Comparison of ENCODE assay signal across 9 mouse cellular contexts in genomic region chr16:43503010-43503635, GRCm38 (mm10).
DNase-seq lines count a peak whose midpoint lies in the region; ATAC-seq and TF ChIP-seq lines count a peak whose summit lies in the region.
"Had no signal": no experiment of that assay in that cellular context is flagged by ENCODE, and none has a peak within 500 bp of the region (broad histone marks: within the 10 kb centered on the region; RNA-seq: fewer than 3 reads in every experiment).

No protein-coding gene starts in this region.

- peak; percentile 32; the same call in 1 of the 2 replicates for ATAC-seq in kidney, embryonic 14.5 days (ENCODE audit: low FRiP score, low TSS enrichment)
- peak; percentile 43 for ATAC-seq in cerebellum, adult (ENCODE audit: insufficient number of reproducible peaks, low FRiP score, low TSS enrichment)
- ATAC-seq in forebrain, embryonic 12.5 days (ENCODE audit: low FRiP score), result peak; percentile 79
- no peak for ATAC-seq in limb, embryonic 15.5 days (ENCODE audit: insufficient number of reproducible peaks, low FRiP score, low TSS enrichment, low read depth)
- no peak for ATAC-seq in monocyte, adult 5-6 weeks (replicated peaks; ENCODE audit: insufficient number of reproducible peaks, low FRiP score, low TSS enrichment, poor library complexity, severe bottlenecking)
- no peak for ATAC-seq in megakaryocyte, adult 5-6 weeks (ENCODE audit: poor library complexity, severe bottlenecking)

- H3K36me3 ChIP-seq in kidney, embryonic 14.5 days (ENCODE audit: control insufficient read depth, insufficient read depth, low read length), result no peaks in the 10 kb centered on the region
- no peaks in the 10 kb centered on the region for H3K36me3 ChIP-seq in forebrain, embryonic 12.5 days (replicated peaks)
- no peaks in the 10 kb centered on the region for H3K36me3 ChIP-seq in limb, embryonic 15.5 days
- H3K36me3 ChIP-seq in small intestine, adult 2 months (ENCODE audit: control insufficient read depth, insufficient read depth, low read length), result no peaks in the 10 kb centered on the region
- H3K36me3 ChIP-seq: G1E had no signal

- H3K4me1 ChIP-seq in kidney, embryonic 14.5 days (ENCODE audit: control insufficient read depth, insufficient read depth, low read length), result peaks cover 7% of the 10 kb centered on the region; the same call in 1 of the 2 replicates
- peaks cover 43% of the 10 kb centered on the region for H3K4me1 ChIP-seq in forebrain, embryonic 12.5 days
- H3K4me1 ChIP-seq in limb, embryonic 15.5 days, result peaks cover 9% of the 10 kb centered on the region; the same call in 1 of the 2 replicates
- peaks cover 2% of the 10 kb centered on the region; the same call in 1 of the 2 replicates for H3K4me1 ChIP-seq in small intestine, adult 2 months (ENCODE audit: control insufficient read depth, insufficient read depth, insufficient read length, low read length)

- H3K27ac ChIP-seq in kidney, embryonic 14.5 days (ENCODE audit: low read depth, low read length), result no peak overlapping the region; the same call in 1 of the 2 replicates
- H3K27ac ChIP-seq in forebrain, embryonic 12.5 days, result peak overlapping the region; percentile 98
- no peak overlapping the region for H3K27ac ChIP-seq in limb, embryonic 15.5 days
- H3K27ac ChIP-seq in small intestine, adult 2 months (ENCODE audit: insufficient read depth, low read depth, low read length), result peak overlapping the region; percentile 46; the same call in 1 of the 2 replicates

- WGBS in kidney, embryonic 14.5 days, result 4% methylated on average over 13 of the region's 13 CpGs
- under 1% methylated on average over 13 of the region's 13 CpGs for WGBS in forebrain, embryonic 12.5 days
- WGBS in limb, embryonic 15.5 days, result 10% methylated on average over 13 of the region's 13 CpGs
- WGBS in small intestine, adult 2 months, result 12% methylated on average over 13 of the region's 13 CpGs

- peak overlapping the region; percentile 34 for H3K4me3 ChIP-seq in kidney, embryonic 14.5 days (ENCODE audit: low read length)
- H3K4me3 ChIP-seq in forebrain, embryonic 12.5 days (replicated peaks), result peak overlapping the region; percentile 51
- H3K4me3 ChIP-seq in limb, embryonic 15.5 days, result peak overlapping the region; percentile 37
- peak overlapping the region; percentile 20 for H3K4me3 ChIP-seq in small intestine, adult 2 months (ENCODE audit: low read depth, low read length)

- H3K9me3 ChIP-seq in kidney, embryonic 14.5 days (ENCODE audit: control insufficient read depth, low read length), result no peaks in the 10 kb centered on the region
- H3K9me3 ChIP-seq in forebrain, embryonic 12.5 days, result no peaks in the 10 kb centered on the region
- no peaks in the 10 kb centered on the region for H3K9me3 ChIP-seq in limb, embryonic 15.5 days
- H3K9me3 ChIP-seq: G1E had no signal

- TF ChIP-seq CTCF in small intestine, adult 2 months (IDR thresholded peaks at IDR 0.05; ENCODE audit: extremely low read depth, insufficient read length, insufficient replicate concordance, low read depth, low read length), result no peak

- peak overlapping the region; percentile 53 for H3K4me2 ChIP-seq in kidney, embryonic 14.5 days (replicated peaks; ENCODE audit: low read depth, low read length)
- peak overlapping the region; percentile 66 for H3K4me2 ChIP-seq in forebrain, embryonic 12.5 days
- H3K4me2 ChIP-seq in limb, embryonic 15.5 days, result peak overlapping the region; percentile 62

- H3K9ac ChIP-seq in kidney, embryonic 14.5 days (ENCODE audit: low read depth, low read length), result peak overlapping the region; percentile 51
- H3K9ac ChIP-seq in forebrain, embryonic 12.5 days, result peak overlapping the region; percentile 79
- 0 out of 2 replicates have a peak overlapping the region, but pooled peaks have one; percentile 7 for H3K9ac ChIP-seq in limb, embryonic 15.5 days

- DNase-seq in kidney, postnatal 14 days, result no peak

- no peak for TF ChIP-seq POLR2A in small intestine, adult 2 months (IDR thresholded peaks at IDR 0.05; ENCODE audit: low read depth, low read length)

- H3K27me3 ChIP-seq in kidney, embryonic 14.5 days (ENCODE audit: control insufficient read depth, insufficient read depth, low read length), result no peaks in the 10 kb centered on the region
- H3K27me3 ChIP-seq in forebrain, embryonic 12.5 days, result no peaks in the 10 kb centered on the region
- 0 out of 2 replicates have a peak, but pooled peaks cover 4% of the 10 kb centered on the region for H3K27me3 ChIP-seq in limb, embryonic 15.5 days
- no peaks in the 10 kb centered on the region; the same call in 1 of the 2 replicates for H3K27me3 ChIP-seq in small intestine, adult 2 months (ENCODE audit: control insufficient read depth, insufficient read depth, low read length)

Comparison
In these comparisons a context has a peak if more than half of its experiments do, and no peak if none do; other contexts are left out.
1. ATAC-seq: peak in kidney, embryonic 14.5 days (single experiment), cerebellum, adult (single experiment) and forebrain, embryonic 12.5 days (single experiment); none in limb, embryonic 15.5 days (single experiment), monocyte, adult 5-6 weeks (single experiment) and megakaryocyte, adult 5-6 weeks (single experiment).
2. H3K27ac ChIP-seq: peak in forebrain, embryonic 12.5 days (single experiment) and small intestine, adult 2 months (single experiment); none in kidney, embryonic 14.5 days (single experiment) and limb, embryonic 15.5 days (single experiment).
3. H3K9ac ChIP-seq: peak in every context shown above with its lines; median percentile 79 in forebrain, embryonic 12.5 days; 51 in kidney, embryonic 14.5 days; 7 in limb, embryonic 15.5 days.
4. Peak in every context shown above with its lines, with median percentiles within 50 percentile points of each other: H3K4me2 ChIP-seq and H3K4me3 ChIP-seq.